Mouse (Mus musculus) T-helper 17 cell (primary cell): ENCODE measurements around the gene Best1.

Source experiments
- in situ Hi-C, 2 experiments: fragments of 300-600 bp; cut with MboI, MseI; formaldehyde crosslinking; loops; 1 replicate in 1 of 2; 2 replicates in 1 of 2; pipeline ENCODE4 v1.15.1; 2025; ENCODE audit warnings: high pct_unique_total_duplicates in 2 of 2

Gene Best1

DNA sequence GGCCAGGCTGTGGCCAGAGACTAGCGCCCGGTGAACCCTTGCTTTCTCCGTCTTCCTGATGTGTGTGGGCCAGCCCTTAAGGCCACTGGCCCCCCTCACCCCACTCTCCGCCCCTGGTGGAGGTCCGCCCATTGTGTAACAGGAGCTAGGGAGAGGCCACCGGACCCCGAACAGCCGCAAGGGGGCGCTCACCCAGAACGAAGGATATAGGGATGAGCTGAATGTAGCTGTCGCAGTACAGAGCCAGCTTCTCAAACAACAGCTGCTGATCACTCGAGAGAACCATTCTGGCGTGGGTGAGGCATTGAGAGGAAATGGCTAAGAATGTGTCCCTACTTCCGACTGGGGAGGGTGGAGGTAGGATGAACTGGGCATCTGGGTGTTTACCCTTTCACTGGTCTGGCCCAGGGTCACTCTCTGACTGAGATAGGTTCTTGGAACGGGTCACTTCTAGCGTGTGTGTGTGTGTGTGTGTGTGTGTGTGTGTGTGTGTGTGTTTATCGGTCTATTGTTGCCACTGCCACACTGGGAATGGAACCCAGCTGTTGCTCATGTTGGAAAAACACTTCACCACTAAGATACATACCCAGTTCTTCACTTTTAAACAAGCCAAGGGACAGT is 8.3 kb downstream of the Best1 start:
- in situ Hi-C loops, result loop anchor here (5.0 kb wide), 1 partner anchor 81 kb away; no protein-coding TSS in a partner anchor

DNA sequence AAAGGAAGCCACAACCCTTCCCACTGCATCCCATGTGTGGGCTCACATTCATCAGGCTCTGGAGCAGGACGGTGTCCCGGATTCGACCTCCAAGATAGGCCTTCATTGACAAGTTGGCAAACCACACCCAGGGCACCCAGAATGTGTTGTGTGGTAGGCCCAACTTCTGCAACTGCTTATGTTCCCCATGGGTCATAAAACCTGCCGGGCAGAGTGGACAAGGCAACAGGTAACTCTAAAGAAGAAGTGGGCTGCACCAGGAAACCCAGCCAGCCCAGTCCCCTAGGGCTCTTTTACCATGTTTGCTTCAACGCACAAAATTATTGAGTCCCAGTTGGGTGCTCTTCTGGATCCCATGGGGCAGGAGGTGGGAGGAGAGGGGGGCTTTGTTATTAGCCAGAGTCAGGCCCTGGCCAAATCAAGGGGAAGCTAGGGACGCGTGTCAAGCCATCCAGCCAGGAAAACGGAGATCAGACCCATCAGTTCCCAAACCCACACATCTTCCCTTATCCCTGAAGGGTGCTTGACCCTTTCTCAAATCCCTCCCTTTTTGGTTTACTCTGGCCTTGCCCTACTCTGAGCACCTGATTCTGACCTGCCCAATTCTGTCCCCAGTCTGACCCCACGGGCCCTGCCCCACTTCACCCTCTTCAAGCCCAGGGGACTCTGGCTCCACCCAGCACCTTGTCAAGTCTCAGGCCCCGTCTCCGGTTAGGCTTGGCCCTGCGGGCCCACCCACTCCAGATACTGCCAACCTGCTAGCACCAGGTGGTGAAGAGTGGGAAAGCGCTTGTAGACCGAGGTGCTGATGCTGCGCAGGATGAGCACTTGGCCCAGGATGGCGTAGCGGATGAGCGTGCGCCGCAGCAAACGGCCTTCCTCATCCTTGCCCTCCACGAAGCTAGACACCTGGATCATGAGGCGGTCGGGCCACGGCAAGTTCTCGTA is 9.1 kb downstream of the Best1 start:
- in situ Hi-C loops, result loop anchor here (5.0 kb wide), 1 partner anchor 80 kb away; no protein-coding TSS in a partner anchor

DNA sequence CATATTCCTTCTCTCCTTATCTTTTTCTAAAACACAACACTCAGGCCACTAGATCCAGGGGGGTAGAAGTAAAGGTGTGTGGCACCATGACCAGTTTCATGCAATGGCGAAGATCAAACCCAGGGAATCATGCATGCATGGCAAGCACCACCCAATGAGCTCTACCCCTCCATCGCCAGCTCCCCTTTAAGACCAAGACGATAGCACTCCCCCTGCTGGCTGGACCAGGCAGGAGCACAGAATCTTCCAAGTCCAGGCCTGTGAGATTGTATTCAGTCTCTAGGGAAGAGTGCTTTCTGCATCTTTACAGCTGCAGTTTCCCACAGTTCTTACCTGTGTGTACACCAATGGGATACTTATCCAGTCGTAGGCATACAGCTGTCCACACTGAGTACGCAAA is 10.1 kb downstream of the Best1 start:
- in situ Hi-C loops, result loop anchor here (5.0 kb wide), 1 partner anchor 79 kb away; no protein-coding TSS in a partner anchor

DNA sequence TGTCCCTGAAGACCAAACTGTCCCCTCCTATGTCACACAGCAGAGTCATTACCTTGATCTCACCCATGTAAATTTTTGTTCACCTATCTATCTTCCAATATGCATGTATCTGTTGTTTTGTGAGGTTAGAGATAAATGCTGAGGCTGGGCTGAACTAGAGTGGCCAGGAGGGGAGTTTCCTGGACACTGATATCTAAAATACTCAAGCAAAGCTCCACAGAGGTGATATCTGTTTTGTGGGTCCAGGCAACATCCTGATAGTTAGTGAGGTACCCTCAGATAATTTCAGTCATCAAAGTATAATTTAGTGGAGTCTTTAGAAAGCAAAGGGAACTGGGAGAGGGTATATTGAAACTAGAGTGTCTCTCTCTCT is 11.6 kb downstream of the Best1 start:
- in situ Hi-C loops, result loop anchor here (5.0 to 10.0 kb wide), 3 partner anchors 78 to 1275 kb away; partner anchors contain the start of gene Polr2g (in 1 of the 2)

DNA sequence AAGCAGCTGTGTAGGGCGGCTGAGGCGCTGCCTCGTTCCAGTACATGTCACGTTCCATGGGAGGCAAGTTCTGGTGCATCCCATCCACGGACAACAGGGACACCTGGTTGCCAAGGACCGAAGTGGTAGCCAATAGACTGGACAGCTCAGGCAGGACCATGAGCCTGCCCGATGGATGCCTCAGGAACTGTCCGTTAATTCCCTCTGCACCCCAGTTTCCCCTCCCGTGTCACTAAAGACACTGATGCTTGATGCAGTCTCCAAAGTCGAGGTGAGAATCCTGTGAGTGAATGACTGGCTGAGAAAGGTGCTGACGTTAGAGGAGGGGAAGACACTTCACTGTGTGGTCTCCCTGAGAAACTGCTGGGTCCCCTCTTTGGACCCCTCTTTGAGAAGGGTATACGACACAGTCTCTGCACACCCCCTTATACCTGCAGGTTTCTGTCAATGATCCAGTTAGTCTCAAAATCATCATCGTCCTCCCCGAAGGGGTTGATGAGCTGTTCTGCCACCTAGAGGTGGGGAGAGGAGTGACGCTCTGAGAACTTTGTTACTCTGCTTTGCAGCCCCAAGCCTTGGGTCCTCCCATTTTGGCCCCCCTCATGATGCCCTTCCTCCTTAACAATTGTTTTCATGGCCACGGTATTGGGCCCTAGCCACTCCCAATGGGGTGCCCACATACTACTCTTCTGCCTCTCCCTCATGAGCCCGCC is 12.1 kb downstream of the Best1 start:
- in situ Hi-C loops, result loop anchor here in 1 of 2 experiments (10.0 kb wide), 2 partner anchors 1195 to 1275 kb away; partner anchors contain the start of gene Polr2g

DNA sequence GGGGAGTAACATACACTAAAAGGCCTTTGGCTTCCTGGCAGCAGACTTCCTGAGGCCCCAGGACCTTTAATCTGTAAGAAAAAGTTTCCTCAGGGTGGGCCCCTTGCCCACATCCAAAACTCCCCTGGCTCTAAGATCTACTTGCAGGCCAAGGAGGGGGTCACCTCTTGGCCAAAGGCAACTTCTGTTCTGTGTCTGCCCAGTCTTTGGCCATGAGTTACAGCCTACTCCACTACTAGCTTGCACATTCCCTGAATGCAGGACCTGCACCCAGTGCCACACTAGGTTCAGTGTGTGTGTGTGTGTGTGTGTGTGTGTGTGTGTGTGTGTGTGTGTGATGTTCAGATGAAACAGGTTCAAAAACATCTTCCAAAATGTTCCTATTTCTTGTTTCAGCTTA is 13.8 kb downstream of the Best1 start:
- in situ Hi-C loops, result loop anchor here in 1 of 2 experiments (10.0 kb wide), 2 partner anchors 1193 to 1273 kb away; partner anchors contain the start of gene Polr2g

DNA sequence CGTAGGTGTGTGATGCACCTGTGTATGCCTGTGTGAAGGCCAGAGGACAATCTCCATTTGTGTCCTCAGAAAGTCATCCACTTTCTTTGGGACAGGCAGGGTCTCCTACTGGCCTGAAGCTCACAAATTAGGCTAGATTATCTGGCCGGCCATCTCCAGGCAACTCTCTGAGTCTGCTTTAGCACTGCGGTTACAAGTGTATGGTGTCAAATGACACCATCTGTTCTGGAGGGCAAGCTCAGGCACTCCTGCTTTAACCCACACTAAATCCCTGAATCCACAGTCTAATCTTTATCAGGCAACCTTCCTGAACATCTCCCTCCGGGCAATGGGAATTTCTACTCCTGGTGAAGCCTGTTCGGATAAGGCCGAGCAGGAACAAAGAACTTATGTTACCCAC is 14.2 kb downstream of the Best1 start:
- in situ Hi-C loops, result loop anchor here in 1 of 2 experiments (10.0 kb wide), 2 partner anchors 1192 to 1272 kb away; partner anchors contain the start of gene Polr2g

DNA sequence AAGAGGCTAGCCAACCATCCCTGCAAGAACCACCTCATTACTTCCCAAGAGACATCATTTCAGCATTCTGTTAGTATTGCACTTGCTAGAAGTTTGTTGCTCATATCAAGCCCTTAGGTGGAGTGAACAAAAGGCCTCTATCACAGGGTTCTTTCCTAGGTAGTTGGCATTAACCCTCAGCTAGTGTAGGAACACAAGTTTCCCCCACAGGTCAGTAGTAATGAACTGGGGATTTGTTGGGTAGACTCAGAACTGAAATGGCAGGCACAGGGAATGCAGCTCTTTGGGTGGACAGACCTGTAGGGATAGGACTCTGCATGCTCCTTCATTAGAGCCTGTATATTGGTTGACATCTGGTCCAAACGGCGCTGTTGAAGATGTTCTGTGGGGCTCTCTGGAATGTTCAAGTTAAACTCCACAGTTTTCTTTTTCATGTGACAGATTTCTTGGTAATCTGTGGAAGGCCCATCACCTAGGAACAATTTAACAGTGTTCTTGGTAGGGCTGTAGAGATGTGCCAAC is 15.5 kb downstream of the Best1 start:
- in situ Hi-C loops, result loop anchor here in 1 of 2 experiments (10.0 kb wide), 2 partner anchors 1191 to 1271 kb away; partner anchors contain the start of gene Polr2g

DNA sequence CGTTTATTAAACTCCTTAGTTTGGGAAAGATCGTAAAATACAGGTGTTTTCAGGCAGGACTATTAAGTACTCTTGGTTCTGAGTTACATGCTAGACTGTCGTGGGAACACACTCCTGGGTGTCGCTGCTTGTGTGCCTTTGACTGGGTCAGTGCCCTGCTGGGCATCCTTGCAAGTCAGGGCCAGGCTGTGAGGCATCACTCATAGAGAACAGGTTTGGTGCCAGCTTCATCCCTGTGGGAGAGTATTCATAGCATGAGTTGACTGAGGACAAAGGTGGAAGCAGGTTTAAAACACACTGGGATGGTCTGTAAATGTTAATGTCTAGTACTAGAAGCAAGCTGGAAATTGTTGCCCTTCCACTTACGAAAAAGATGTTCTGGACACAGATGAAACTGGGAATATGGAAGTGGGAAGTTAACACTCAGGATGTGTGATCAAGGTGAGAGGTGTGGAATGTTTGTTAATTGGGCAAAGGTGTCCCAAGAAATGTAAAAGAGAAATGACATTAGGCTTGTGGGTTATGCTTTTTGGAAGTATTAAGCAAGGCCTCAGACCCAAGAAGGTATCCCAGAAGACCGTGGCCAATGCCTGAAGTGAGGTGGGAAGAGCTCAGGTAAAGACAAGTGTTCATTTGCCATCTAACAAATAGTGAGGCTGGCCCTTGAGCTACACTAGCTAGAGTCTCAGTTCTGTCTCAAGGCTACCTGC is 16.1 kb downstream of the Best1 start:
- in situ Hi-C loops, result loop anchor here in 1 of 2 experiments (10.0 kb wide), 2 partner anchors 1191 to 1271 kb away; partner anchors contain the start of gene Polr2g

DNA sequence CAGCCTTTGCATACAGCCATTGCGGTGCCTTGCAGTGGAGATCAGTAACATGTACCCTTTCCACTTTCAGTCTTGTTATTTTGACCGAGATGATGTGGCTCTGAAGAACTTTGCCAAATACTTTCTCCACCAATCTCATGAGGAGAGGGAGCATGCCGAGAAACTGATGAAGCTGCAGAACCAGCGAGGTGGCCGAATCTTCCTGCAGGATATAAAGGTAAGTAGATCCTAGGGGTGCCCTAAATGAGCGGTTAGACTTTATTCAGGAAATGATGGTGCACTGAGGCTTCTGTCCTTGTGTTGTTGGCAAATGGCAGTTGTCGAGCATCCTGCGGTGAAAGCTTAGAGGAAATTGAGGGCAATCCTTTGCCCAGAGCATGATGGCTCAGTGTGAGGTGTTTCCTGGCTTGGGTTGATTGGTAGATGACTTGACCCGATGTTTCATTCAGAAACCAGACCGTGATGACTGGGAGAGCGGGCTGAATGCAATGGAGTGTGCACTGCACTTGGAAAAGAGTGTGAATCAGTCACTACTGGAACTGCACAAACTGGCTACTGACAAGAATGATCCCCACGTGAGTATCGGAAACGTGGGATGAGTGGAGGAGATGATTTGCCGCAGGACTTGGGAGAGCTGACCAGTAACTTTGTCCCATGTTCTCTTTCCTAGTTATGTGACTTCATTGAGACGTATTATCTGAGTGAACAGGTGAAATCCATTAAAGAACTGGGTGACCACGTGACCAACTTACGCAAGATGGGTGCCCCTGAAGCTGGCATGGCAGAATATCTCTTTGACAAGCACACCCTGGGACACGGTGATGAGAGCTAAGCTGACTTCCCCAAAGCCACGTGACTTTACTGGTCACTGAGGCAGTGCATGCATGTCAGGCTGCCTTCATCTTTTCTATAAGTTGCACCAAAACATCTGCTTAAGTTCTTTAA is 17.1 kb downstream of the Best1 start:
- in situ Hi-C loops, result loop anchor here in 1 of 2 experiments (10.0 kb wide), 2 partner anchors 1190 to 1270 kb away; partner anchors contain the start of gene Polr2g

DNA sequence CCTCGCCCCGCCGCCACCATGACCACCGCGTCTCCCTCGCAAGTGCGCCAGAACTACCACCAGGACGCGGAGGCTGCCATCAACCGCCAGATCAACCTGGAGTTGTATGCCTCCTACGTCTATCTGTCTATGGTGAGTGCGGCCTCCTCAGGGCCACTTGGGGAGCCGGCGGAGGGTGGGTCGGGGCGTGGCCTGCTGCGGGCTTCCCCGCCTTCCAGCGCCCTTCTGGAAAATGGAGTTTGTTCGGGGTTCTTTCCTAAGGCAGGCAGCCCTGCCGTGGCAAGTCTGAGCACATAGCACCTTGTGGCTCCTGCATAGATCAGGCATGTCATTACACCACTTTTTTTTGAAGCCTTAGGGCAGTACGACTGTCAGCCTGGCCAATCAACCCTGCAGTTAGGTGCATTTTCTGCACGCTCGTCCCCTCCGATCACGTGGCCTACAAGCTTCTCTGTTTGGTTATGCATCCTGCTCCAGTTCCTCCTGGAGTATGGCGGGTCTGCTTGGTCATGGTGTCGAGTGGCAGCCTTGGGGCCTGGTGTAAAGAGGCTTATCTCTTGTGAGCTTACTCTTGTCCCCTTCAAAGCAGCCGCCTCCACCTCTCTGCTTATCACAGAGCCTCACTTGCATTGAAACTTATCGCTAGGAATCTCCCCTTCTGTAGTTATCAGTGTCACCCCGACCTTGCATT is 18.4 kb downstream of the Best1 start:
- in situ Hi-C loops, result loop anchor here in 1 of 2 experiments (10.0 kb wide), 2 partner anchors 1188 to 1268 kb away; partner anchors contain the start of gene Polr2g

DNA sequence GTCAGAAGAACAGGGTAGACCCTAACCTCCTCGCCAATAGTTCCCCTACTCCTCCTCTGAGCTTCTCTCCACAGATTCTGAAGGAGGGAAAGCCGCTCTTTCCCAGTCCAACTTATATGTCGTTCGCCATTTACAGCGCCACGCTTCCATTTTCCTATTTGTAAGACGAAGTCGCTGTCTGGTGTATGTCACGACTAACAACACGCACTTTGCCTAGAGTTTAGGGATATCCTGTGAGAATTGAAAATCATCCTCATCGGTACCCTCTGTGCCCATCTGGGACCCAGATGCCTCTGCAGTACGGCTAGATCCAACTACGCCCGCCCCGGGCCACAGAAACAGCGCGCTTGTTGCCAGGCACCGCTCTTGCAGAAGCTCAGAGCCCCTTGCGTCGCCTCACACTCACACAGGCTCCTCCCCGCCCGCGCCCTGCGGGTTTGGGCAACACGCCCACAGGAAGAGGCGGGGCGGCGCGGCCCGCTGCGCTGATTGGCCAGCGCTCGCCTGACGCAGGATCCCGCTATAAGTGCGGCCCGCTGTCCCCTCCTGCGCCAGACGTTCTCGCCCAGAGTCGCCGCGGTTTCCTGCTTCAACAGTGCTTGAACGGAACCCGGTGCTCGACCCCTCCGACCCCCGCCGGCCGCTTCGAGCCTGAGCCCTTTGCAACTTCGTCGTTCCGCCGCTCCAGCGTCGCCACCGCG is 19.1 kb downstream of the Best1 start:
- in situ Hi-C loops, result loop anchor here in 1 of 2 experiments (10.0 kb wide), 2 partner anchors 1188 to 1268 kb away; partner anchors contain the start of gene Polr2g

DNA sequence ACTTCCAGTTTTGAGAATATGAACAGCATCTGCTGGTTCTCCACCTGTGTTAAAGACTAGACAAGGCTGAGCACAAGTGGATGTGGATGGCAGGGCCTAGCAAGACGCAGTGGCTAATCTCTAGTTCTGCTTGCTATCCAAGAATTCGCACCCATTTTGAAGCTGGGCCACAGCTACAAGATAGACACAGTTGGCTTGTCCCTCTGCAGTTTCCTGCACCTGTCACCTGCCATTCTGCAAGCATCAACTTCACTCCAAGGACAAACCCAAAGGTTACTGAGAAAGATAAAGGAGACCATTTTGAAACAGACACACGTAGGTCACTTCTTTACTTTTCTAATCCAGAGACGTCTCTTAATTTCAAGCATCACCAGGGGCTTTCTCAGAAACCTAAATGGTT is 19.8 kb downstream of the Best1 start:
- in situ Hi-C loops, result loop anchor here in 1 of 2 experiments (10.0 kb wide), 2 partner anchors 1187 to 1267 kb away; partner anchors contain the start of gene Polr2g

DNA sequence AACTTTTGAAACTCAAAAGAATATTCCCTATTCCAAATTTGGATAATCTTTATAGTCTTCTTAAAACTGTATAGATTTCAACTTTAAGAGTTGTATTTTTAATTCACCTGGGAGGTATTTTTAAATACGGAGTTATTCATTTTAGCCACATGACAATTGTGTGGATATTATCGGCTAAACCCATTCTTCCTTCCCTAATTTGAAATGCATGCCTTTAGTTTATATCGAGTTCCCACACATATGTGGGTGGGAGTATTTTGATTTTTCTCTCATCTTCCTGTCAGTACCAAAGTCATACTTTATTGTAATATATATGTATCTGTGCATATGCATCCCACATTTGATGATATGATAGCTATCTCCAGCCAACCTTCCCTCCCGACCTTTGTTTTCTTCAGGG is 21.2 kb downstream of the Best1 start, which contains the start of gene Fth1:
Gene Fth1, plus strand, starts transcription at position 341 of the 400 bp plus-strand sequence.
- in situ Hi-C loops, result loop anchor here in 1 of 2 experiments (10.0 kb wide), 2 partner anchors 1185 to 1265 kb away; partner anchors contain the start of gene Polr2g

DNA sequence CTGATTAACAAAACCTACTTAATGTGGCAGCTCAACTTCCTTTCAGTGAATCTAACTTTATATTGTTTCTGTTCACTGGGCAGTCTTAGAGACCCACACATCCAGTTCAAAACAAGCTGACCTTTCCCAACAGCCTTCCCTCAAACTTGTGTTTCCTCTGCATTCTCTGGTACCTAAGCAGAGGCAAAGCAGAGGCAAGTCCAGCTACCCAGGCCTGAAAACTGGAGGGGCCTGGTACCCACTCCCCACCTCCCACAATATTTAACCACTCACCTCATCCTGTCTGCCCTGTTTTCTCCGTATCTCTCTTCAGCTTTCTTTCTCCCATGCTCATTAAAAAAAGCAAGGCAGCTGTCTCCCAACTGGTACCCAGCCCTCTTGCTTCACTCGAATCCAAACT is 22.3 kb downstream of the Best1 start:
- in situ Hi-C loops, result no loop called here

DNA sequence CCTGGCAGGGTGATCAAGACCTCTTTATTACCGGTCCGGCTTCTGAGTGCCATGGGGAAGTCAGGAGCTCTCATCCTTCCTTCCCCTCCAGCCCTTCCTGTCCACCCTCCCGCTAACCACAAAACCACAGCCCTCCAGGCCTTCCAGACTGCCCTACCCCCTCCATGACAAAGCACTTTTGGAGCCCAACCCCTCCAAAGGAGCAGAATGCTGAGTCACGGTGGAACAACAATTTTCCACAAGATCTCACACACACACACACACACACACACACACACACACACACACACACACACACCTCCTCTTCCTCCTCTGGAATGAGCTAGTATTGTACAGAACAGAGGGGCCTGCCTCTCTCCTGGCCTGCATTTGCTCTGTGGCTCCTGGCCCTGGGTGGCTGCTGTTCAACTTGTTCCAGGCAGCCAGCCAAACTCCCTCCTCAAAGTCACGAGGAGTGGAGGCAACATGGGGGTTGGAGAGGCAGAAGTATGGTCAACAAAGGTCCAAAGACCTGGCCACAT is 22.9 kb downstream of the Best1 start:
- in situ Hi-C loops, result no loop called here

DNA sequence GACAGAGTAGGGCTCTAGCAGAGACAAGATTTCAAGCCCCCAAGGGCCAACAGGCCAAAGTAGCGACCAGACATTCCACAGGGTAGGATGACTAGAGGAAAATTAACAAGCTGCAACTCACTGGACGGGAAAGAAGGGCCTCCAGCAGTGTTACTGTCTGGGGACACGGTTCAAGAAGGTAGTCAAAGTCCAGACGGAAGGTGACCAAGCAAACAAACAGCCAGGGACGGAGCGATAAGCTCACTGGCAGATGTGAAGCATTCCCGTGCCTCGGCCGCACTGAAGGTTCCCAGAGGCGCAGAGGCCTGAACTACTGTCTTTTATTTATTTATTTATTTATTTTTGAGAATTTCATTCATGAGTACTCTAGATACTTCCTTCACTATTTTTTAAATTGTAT is 24.3 kb downstream of the Best1 start:
- in situ Hi-C loops, result no loop called here
